Mouse (Mus musculus) limb, embryonic 13.5 days (tissue): ENCODE measurements at regions not wholly inside any gene's neighbourhood (a gene's known extent, or its start where the extent isn't known, plus 50 kb on each side); places are given as distances from the start of the nearest gene placed in this dataset.

ENCODE experiments used
- ATAC-seq: fragments of 200-750 bp; cut with Nextera tagmentation; 2 replicates; pipeline ENCODE4 v1.8.0; 2017; ENCODE audit warnings: low read depth, moderate number of reproducible peaks, moderate TSS enrichment; ENCODE audit not compliant: low FRiP score
- H3K27ac ChIP-seq: fragments of 300-500 bp; sonication (generic); 2 replicates; pipeline ENCODE4 v1.5.1; 2015; ENCODE audit warnings: inconsistent platforms, mild to moderate bottlenecking, moderate library complexity
- H3K27me3 ChIP-seq: fragments of 300-500 bp; sonication (generic); 2 replicates; pipeline ENCODE4 v1.6.1; 2015; ENCODE audit warnings: mild to moderate bottlenecking, inconsistent platforms
- H3K36me3 ChIP-seq: fragments of 300-500 bp; sonication (generic); 2 replicates; pipeline ENCODE4 v1.6.1; 2015; ENCODE audit warnings: inconsistent platforms, mild to moderate bottlenecking, moderate library complexity
- H3K4me1 ChIP-seq: fragments of 300-500 bp; sonication (generic); 2 replicates; pipeline ENCODE4 v1.6.1; 2015; ENCODE audit warnings: inconsistent platforms
- H3K4me2 ChIP-seq: fragments of 300-500 bp; sonication (generic); replicated peaks from 2 replicates; pipeline ENCODE4 v1.6.1; 2015; ENCODE audit warnings: inconsistent platforms, mild to moderate bottlenecking, moderate library complexity
- H3K4me3 ChIP-seq: fragments of 300-500 bp; sonication (generic); 2 replicates; pipeline ENCODE4 v1.5.1; 2015; ENCODE audit warnings: moderate library complexity, mild to moderate bottlenecking, inconsistent platforms
- H3K9ac ChIP-seq: fragments of 300-500 bp; sonication (generic); 2 replicates; pipeline ENCODE4 v1.6.1; 2015; ENCODE audit warnings: mild to moderate bottlenecking, inconsistent platforms
- H3K9me3 ChIP-seq: fragments of 300-500 bp; sonication (generic); 2 replicates; pipeline ENCODE4 v1.6.1; 2016; ENCODE audit warnings: inconsistent platforms
- WGBS: fragments of 180-500 bp; shearing (Covaris S2); methylation state at CpG from one replicate; pipeline ENCODE4 v1.1.7; 2015; 5-methylcytosine and 5-hydroxymethylcytosine counted together

GRCm38 (mm10) chr4:131364671-131365252, 420.6 kb downstream of the Matn1 start:
- no peak overlapping the region for H3K9ac ChIP-seq
- no peaks in the 10 kb centered on the region for H3K9me3 ChIP-seq
- WGBS: 45% methylated on average over 6 of the region's 6 CpGs
- H3K4me3 ChIP-seq: no peak overlapping the region
- peaks cover 17% of the 10 kb centered on the region for H3K4me1 ChIP-seq
- no peaks in the 10 kb centered on the region for H3K36me3 ChIP-seq
- H3K4me2 ChIP-seq: no peak overlapping the region
- H3K27ac ChIP-seq: no peak overlapping the region
- ATAC-seq: no peak
- H3K27me3 ChIP-seq: peaks cover 14% of the 10 kb centered on the region; the same call in 1 of the 2 replicates

GRCm38 (mm10) chr4:131366006-131366405, 421.8 kb downstream of the Matn1 start:
- Histone ChIP-seq H3K27me3 (peaks cover 18% of the 10 kb centered on the region; the same call in 1 of the 2 replicates), H3K4me2 (no peak overlapping the region), H3K9ac (no peak overlapping the region), H3K4me1 (peaks cover 17% of the 10 kb centered on the region), H3K9me3 (no peaks in the 10 kb centered on the region), H3K36me3 (no peaks in the 10 kb centered on the region), H3K4me3 (no peak overlapping the region), H3K27ac (no peak overlapping the region)
- no peak for ATAC-seq
- 81% methylated on average over 2 of the region's 2 CpGs for WGBS

DNA sequence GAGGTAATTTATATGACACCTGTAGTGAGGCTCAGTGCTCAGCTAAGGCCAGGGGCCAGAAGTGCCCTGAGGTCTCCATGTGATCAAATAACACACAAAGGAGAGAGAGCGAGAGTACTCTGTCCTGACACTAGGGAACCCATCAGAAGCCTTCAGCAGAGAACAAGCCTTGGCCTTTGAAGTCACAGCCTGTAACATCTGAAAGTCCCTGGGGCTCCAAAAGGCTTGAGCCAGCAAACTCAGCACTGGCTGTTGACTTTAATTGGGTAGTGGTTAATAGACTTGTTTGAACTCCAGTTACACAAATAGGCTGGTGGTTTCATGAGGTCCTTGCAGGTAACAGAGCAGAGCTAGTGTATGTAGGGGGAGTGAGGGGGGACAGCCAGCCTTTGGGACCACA, 422.5 kb downstream of the Matn1 start:
- no peak overlapping the region for H3K4me3 ChIP-seq
- H3K27ac ChIP-seq: no peak overlapping the region
- H3K36me3 ChIP-seq: no peaks in the 10 kb centered on the region
- no peaks in the 10 kb centered on the region for H3K9me3 ChIP-seq
- H3K4me1 ChIP-seq: peaks cover 17% of the 10 kb centered on the region
- no peak overlapping the region for H3K9ac ChIP-seq
- no peak for ATAC-seq
- H3K4me2 ChIP-seq: no peak overlapping the region
- H3K27me3 ChIP-seq: peaks cover 18% of the 10 kb centered on the region; the same call in 1 of the 2 replicates
- WGBS: 30% methylated on average over 1 of the region's 1 CpGs

DNA sequence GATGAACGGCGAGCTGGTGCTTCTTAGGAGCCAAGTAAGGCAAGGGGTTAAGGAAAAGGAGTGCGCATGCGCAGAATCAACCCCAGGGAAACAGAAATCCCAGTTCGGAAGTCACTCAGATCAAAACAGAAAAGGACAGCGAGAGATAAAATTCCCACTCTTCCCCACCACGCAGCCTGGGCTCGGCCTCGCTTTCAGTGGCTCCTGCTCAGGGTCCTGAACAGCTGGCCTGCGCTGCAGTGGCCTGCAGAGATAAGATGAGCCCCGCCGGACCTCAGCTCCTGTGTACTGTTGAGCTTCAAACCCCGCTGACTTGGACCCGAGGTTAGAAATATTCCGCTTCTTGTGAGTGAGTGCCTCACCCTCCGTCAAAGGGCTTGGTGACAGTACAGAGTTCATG, 428.3 kb downstream of the Matn1 start:
- Histone ChIP-seq H3K27me3 (0 out of 2 replicates have a peak, but pooled peaks cover 7% of the 10 kb centered on the region), H3K36me3 (no peaks in the 10 kb centered on the region), H3K27ac (no peak overlapping the region), H3K9ac (no peak overlapping the region), H3K4me2 (no peak overlapping the region), H3K4me1 (no peaks in the 10 kb centered on the region), H3K4me3 (no peak overlapping the region), H3K9me3 (no peaks in the 10 kb centered on the region)
- no peak for ATAC-seq
- WGBS: 80% methylated on average over 16 of the region's 16 CpGs

GRCm38 (mm10) chr4:131373172-131373571, 429.0 kb downstream of the Matn1 start:
- Histone ChIP-seq H3K9me3 (no peaks in the 10 kb centered on the region), H3K27ac (no peak overlapping the region), H3K4me3 (no peak overlapping the region), H3K4me1 (no peaks in the 10 kb centered on the region), H3K36me3 (no peaks in the 10 kb centered on the region), H3K27me3 (0 out of 2 replicates have a peak, but pooled peaks cover 7% of the 10 kb centered on the region), H3K9ac (no peak overlapping the region), H3K4me2 (no peak overlapping the region)
- ATAC-seq: no peak
- WGBS: 84% methylated on average over 3 of the region's 3 CpGs

DNA sequence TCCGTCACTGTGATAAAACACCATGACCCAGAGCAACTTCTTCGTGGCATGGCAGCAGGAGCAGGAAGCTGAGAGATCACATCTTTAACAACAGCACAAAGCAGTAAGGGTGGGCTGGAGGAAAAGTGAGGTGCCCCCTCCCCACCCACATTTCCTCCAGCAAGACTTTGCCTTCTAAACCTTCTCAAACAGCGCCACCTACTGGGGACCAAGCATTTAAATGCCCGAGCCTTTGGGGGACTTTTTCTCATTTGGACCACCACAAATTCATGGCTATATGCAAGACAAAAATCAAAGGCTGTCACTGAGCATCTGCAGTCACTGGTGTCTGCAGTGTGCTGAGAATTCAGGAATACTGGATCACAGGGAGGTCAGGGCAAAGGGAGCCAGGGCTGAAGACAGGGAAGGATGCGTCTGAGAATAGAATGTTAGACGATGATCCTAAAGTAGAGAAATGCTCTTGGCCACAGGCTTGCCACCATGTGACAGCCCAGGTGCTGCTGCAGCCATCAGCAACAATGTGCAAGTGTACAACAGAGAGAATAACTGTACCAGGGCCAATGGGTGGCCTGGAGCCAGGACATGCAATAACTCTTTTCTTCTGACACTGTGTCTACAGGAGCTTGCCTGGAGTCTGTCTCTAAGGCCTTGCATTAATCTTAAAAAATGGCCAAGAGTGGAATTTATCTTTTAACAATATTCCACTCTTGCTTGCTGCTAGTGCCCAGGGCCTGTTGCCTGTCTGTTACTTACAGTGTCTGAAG, 430.5 kb downstream of the Matn1 start:
- no peak overlapping the region for H3K9ac ChIP-seq
- no peak overlapping the region for H3K27ac ChIP-seq
- H3K4me2 ChIP-seq: no peak overlapping the region
- H3K9me3 ChIP-seq: no peaks in the 10 kb centered on the region
- H3K4me1 ChIP-seq: no peaks in the 10 kb centered on the region
- ATAC-seq: no peak
- no peaks in the 10 kb centered on the region for H3K36me3 ChIP-seq
- no peak overlapping the region for H3K4me3 ChIP-seq
- WGBS: 90% methylated on average over 6 of the region's 6 CpGs
- H3K27me3 ChIP-seq: 0 out of 2 replicates have a peak, but pooled peaks cover 7% of the 10 kb centered on the region

GRCm38 (mm10) chr4:131381063-131381462, 436.9 kb downstream of the Matn1 start:
- no peak overlapping the region for H3K9ac ChIP-seq
- H3K9me3 ChIP-seq: no peaks in the 10 kb centered on the region
- no peaks in the 10 kb centered on the region for H3K27me3 ChIP-seq
- H3K4me3 ChIP-seq: no peak overlapping the region
- ATAC-seq: no peak
- peak overlapping the region; percentile 11; the same call in 1 of the 2 replicates for H3K27ac ChIP-seq
- peaks cover 30% of the 10 kb centered on the region for H3K4me1 ChIP-seq
- no peaks in the 10 kb centered on the region for H3K36me3 ChIP-seq
- WGBS: 38% methylated on average over 9 of the region's 9 CpGs
- H3K4me2 ChIP-seq: no peak overlapping the region

- 75% methylated on average over 7 of the region's 7 CpGs for WGBS
- Histone ChIP-seq H3K4me3 (no peak overlapping the region), H3K4me1 (peaks cover 30% of the 10 kb centered on the region), H3K27me3 (no peaks in the 10 kb centered on the region), H3K9me3 (no peaks in the 10 kb centered on the region), H3K36me3 (no peaks in the 10 kb centered on the region), H3K4me2 (no peak overlapping the region), H3K9ac (no peak overlapping the region), H3K27ac (no peak overlapping the region)
- no peak for ATAC-seq
Observed at GRCm38 (mm10) chr4:131381529-131381928, 437.3 kb downstream of the Matn1 start.

DNA sequence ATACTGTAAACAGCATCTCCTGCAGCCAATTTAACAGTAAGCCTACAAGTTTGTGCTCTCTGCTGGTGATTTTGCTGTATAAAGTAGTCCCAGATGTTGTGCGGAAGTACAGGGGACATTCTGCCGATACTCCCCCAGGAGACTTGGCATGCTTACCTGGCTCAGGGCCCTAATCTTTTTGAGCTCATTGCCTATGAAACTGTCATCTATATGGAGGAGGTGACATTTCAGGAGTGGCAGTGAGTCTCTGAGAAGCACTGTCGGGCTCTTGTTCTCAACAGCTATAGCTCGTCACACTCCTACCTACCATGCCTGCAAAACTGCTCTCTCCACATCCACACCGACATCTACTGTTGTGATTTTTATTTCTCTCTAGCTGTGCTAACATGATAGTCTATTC, 439.7 kb downstream of the Matn1 start:
- no peak overlapping the region for H3K4me3 ChIP-seq
- ATAC-seq: no peak
- peaks cover 4% of the 10 kb centered on the region; the same call in 1 of the 2 replicates for H3K9me3 ChIP-seq
- H3K4me1 ChIP-seq: peaks cover 30% of the 10 kb centered on the region
- no peaks in the 10 kb centered on the region for H3K36me3 ChIP-seq
- no peak overlapping the region for H3K27ac ChIP-seq
- no peaks in the 10 kb centered on the region for H3K27me3 ChIP-seq
- H3K4me2 ChIP-seq: no peak overlapping the region
- WGBS: 38% methylated on average over 5 of the region's 5 CpGs
- H3K9ac ChIP-seq: no peak overlapping the region

GRCm38 (mm10) chr4:131386961-131387360, 442.8 kb downstream of the Matn1 start:
- WGBS: 71% methylated on average over 10 of the region's 10 CpGs
- Histone ChIP-seq H3K9me3 (peaks cover 4% of the 10 kb centered on the region; the same call in 1 of the 2 replicates), H3K4me1 (peaks cover 26% of the 10 kb centered on the region)

DNA sequence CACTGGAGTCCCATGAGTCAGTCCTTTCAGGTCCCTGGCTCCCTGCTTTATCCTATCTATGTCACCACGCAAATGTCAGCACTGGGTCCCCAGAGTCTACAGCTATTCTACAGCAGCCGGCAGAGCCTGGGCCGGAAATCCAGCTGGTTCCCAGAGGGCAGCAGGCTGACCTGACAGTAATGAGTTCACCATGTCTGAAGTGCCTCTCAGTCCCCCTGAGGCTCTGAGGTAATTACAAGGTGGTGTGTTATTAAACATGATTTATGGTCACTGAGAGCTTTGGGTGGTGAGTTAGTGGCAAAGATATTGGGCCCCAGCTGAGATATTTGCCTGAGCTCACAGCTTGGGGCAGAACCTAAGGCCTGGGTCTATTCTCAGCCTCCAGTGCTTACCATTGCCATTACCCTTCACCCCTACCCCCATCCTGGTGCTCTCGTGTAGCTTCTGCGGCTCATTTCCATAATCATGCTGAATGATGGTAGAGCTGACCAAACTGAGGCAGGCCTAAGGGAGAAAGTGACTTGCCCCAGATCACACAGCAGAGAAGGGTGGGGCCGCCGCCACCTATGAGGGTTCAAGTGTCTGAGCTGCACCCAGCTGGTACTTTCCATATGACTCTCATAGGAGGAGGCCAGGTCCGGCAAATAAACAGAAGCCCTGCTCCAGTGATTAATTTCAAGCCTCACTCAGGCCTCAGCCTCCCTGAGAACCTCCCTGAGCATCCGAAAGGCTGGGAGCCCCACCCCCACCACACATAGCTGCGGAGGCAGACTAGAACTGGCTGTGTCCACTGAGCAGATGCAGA, 446.8 kb downstream of the Ptpru start:
- WGBS: 14% methylated on average over 10 of the region's 10 CpGs
- Histone ChIP-seq H3K9ac (no peak overlapping the region), H3K4me2 (no peak overlapping the region), H3K27ac (no peak overlapping the region), H3K4me1 (peaks cover 23% of the 10 kb centered on the region), H3K36me3 (no peaks in the 10 kb centered on the region), H3K4me3 (no peak overlapping the region), H3K9me3 (peaks cover 4% of the 10 kb centered on the region; the same call in 1 of the 2 replicates), H3K27me3 (peaks cover 22% of the 10 kb centered on the region)
- no peak for ATAC-seq

More at GRCm38 (mm10) chr4:131386961-131387360, 442.8 kb downstream of the Matn1 start:
- Histone ChIP-seq H3K9ac (no peak overlapping the region), H3K4me2 (no peak overlapping the region), H3K27ac (no peak overlapping the region), H3K4me3 (no peak overlapping the region), H3K27me3 (no peaks in the 10 kb centered on the region; the same call in 1 of the 2 replicates), H3K36me3 (no peaks in the 10 kb centered on the region)
- no peak for ATAC-seq

DNA sequence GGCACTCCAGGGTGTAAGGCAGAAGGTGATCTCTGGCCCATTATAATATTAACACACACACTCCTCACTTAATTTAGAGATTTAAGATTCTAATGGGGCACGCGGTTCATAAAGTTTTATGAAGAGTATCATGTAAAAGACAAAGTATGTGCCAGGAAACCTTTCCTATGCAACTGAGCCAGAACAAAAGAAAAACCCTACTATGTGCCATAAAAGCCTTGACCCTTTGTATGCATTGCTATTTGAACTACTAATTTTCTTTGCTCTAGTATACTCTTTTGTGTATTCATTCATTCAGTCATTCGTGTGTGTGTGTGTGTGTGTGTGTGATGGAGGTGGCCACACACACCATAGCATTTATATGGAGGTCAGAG, 446.2 kb downstream of the Ptpru start:
- H3K4me3 ChIP-seq: no peak overlapping the region
- H3K9ac ChIP-seq: no peak overlapping the region
- H3K27ac ChIP-seq: no peak overlapping the region
- H3K4me2 ChIP-seq: no peak overlapping the region
- H3K9me3 ChIP-seq: peaks cover 4% of the 10 kb centered on the region; the same call in 1 of the 2 replicates
- WGBS: 50% methylated on average over 3 of the region's 3 CpGs
- peaks cover 23% of the 10 kb centered on the region for H3K4me1 ChIP-seq
- peaks cover 22% of the 10 kb centered on the region for H3K27me3 ChIP-seq
- H3K36me3 ChIP-seq: no peaks in the 10 kb centered on the region
- ATAC-seq: no peak
